Mouse (Mus musculus) NIH3T3 (cell line): ENCODE data around the gene Angpt4.

Experiments used
- DNase-seq: peaks from one replicate; pipeline ENCODE4 v3.0.0-alpha.2; 2012; ENCODE audit warnings: low read depth

The Angpt4 gene

DNA sequence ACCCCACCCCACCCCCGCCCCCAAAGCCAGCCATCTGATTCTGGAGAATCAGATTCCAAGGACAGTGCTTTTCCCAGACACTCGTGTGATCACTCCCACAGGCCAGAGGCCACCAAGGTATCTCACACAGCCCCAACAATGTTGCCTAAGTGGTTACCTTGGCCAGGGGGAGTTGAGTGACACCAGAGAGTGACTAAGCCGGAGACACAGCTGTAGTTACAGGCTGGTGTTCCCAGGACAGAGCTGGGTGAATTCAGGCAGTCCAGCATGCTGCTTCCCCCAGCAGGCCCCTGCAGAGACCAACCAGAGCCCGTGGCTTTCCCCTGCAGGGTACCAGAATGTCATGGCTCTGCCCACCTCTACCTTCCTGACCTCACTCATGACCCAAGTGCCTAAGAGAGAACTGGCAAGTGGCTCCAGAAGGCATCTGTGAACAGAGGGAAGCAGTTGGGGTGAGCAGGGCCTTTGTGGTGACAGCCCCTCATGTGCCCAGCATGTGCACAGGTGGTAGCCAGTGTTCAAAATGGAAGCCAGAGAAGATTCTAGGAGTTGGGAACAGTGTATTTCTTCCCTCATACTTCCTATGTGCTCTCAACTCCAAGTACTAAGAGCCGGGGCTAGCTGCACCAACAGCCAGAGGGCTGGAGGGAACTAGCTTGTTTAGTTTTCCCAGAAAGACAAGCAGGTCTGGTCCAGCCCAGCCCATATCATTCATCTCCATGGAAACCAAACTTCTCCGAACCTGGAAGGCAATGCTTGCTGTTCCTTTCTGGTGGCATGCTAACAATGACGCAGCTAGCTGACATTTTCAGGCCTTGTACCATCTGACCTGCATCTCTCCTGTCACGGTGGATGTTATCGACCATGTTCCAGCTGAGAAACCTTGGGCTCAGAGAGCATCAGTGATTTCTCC, 50.5 kb downstream of the Angpt4 start:
- no peak for DNase-seq

DNA sequence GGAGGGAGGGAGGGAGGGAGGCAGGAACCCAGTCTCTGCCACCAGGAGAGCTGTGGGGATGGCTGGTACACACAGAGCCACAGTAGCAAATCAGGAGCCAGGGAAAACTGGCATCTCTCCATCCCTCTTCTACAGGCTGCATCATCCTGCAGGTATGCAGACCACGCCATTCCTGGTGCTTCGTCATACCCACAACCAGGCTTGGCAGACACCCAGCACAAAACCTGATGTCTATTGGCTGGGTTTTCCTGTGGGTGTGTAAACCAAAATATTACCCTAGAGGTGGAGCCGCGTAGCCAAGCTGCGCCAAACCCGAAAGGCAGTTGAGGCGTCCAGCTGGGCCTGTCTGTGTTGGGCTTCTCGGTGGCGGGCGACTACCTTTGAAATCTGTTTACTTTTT, 51.5 kb downstream of the Angpt4 start:
- peak; percentile 99 for DNase-seq

DNA sequence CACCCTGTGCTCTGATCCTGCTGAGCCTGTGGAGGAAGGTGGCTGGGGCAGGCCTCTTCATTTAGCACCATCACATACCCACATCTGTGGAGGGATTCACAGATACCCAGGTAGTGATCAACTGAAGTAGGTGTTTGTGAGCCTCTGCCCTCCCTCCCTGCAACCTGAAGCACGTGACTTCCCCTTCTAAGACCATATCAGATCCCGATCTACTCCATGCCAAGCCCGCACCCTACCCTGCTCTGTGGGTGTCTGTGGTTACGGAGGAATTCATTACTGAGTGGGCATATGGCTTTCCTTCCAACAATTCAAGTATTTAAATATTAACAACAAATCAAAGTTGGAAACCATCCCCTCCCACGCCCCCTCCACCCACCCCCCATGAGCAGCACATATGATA, 52.3 kb downstream of the Angpt4 start:
- no peak for DNase-seq

DNA sequence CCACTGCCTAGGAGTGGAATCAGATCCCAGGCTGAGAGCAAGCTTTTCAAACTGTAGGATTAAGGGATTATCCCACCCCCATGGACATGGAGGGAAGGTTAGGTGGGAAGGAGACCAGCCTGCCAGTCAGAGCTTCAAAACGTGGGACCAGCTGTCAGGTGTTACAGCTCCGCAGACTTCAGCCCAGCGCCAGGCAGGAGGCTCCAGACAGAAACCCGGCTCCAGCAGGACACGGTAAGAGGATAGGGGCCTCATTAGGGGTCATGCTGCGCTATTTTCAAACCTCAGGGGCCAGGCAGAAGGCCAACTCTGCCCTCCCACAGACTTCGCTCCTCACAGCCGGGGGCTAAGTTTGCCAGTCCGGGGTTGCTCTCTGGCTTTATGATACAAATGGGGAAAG, 53.0 kb downstream of the Angpt4 start:
- no peak for DNase-seq

DNA sequence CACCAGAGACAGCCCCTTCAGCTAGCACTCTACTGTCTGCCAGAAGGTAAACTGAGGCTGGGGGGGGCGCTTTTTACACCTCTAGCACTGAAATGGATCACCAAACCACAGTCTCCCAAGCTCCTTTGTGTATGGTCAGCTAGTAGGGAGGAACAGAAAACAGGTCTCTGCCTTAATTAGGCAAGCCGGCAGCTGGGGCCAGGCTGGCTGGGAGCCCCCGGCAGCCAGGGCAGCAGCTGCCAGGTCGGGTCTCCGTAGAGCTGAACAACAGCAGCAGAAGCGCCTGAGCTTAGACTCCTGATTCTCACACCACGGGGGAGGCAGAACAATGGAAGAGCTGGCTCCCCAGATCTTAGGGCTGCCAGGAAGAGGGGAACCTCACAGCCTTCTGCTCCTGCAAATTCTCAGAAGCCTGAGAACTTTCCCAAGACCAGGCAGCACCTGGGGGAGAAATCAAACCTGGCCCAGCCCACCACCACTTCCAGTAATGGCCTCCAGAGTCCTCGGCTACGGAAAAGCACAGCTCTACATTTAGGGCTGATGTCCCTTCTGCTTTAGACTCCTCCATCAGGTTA, 56.3 kb downstream of the Angpt4 start:
- DNase-seq, result no peak

DNA sequence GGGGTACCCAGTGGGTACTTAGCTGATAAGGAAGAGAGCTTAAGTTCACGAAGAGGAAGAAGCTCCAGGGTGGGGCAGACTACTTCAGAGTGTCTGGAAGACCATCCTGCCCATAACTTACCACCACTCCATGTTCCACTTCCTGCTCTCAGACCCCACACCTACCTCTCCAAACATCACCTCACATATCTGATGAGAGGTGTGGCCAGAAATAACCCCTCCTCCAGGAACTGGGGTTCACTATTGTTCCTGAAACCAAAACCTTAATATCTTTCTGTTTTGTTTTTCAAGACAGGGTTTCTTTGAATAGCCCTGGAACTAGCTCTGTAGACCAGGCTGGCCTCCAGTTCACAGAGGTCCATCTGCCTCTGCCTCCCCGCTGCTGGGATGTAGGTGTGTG, 56.8 kb downstream of the Angpt4 start:
- DNase-seq, result no peak

DNA sequence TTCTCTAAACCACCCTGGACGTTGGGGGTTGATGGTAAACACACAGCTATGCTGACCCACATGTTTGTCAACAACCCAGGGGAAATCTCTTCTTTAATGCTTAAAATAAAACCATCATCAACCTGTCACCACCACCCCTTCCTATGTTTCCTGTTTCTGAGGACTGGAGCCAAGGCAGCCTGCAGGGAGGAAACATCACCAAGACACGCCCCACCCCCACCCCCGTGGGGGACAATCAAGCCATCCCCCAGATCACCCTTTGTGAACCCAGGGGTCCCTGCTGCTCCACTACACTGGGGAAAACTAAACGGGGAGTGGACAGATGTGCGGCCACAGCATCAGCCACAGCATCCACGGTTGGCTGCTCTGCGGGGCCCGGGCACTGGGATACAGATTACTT, 57.4 kb downstream of the Angpt4 start:
- DNase-seq, result no peak

DNA sequence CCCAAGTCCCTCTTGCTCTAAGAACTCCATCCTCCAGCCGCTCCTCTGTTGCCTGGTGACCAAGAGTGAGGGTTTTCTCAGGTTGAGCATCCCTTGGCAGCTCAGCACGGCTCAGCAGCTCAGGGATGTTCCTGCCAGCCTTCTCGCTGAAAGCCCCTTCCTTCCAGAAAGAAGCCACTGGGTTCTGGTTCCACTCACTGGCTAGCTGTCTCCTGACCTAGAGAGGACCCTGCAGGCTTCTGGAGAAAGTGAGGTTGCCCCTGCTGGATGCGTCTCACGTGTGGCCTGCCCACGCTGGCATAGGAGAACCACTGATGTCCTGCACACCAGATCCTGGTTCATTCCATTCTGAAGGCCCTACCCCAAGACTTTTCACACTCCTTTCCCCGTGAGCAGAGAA, 58.0 kb downstream of the Angpt4 start:
- no peak for DNase-seq

DNA sequence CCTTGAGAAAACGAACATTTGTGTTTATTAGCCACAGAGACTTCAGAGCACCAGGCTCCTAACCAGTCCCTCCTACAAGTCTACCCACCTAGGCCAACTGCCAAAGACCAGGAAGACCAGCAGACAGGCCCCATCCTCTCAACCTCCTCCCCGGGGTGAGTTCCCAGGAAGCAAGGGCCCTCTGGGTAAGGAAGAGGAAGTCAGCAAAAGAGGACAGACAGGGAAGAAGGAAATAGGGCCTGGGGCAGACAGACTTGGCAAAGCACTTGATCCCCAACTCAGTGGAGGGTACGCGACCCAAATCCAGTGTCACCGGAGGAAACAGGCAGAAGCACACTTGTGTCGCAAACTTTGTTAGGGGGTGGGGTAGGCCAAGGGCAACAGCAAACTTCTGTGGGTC, 58.4 kb downstream of the Angpt4 start:
- DNase-seq, result no peak

DNA sequence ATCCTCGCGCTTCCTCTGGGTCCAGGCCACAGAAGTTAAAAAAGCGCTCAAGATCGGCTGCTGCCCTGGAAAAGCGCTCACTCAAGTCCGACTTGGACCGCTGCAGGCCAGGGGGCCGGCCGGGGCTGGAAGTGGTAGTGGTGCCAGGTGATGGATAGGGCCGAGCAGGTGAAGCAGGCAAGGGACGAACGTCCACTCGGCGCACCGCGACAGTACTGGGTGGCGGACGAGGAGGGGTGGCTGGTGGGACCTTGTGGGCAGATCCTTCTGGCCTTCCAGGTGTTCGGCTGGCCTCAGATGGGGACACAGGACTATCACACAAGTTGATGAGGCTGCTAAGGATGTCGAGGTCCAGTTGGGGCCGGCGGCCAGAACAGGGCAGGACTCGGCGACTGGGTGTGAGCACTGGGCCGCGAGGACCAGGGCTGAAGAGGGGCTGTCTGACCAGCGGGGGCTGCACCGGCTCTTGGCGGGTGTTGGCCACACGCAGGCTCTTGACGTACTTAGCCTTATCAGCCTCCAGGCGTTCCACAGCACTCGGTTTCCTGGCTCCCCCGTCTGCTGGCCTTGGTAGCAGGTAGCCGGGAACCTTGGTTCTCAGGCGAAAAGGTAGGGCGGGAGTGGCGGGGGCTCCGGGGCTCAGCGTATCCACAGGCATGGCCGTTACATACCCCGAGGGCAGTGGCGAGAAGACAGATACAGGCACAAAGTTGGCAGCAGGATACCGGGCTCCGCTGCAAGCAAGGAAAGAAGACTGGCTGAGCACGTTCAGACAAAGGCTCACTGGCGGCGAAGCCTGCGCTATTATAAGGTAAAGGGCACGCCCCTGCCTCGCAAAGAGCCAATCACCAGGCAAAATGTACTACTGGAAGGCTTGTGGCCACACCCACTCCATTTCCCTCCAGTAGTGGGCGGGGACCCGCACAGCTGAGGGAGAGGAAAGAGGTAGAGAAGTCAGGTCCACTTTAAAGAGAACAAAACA, 59.5 kb downstream of the Angpt4 start:
- DNase-seq, result no peak

DNA sequence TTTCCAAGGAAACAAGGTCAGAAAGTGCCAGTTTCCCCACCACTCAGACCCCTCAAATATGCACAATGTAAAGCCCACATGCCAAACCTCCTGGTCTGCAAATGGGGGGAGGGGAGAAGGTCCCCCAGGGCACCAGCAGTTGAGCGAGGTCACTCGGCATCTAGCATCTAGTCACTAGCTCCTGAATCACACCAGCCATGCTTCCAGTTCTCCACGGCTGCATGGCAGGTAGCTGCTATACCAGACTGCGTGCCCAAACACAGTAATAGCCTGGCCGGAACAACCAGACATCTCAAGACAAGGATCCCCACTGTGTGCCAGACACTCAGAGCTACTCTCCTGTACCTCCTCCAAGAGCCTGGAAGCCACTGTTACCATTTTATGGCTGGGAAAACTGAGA, 60.7 kb downstream of the Angpt4 start:
- no peak for DNase-seq

DNA sequence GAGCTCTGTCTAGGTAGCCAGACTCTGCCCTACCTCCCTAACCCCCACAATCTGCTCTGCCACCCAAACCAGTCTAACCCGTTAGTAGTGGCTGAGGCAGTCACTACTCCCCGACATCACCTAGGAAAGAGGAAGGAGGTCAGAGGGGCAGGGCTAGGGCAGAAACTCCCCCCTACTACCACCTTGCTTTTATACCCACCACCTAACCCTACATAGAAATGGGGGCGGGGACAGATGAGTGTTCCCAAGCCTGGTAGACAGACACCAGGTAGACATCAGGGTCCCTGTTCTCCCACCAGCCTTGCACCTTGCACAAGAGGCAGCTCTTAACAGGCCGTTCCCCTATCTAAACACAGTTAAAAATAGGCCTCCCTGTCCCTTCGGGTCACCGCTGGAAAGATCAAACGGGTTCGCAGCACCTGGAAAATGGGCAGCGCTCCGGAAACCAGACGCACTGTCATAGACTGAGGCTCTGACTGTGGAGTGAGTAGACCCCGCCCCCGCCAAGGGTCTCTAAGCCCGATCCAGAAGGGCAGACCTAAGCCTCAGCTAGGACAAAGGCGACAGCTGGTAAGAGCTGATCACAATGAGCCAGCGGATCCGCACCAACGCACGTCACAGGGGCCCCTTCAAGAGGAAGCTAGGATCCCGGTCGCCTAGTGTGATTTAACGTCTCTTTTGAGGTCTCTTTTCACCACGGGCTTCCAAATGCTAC, 62.0 kb downstream of the Angpt4 start:
- DNase-seq, result no peak

DNA sequence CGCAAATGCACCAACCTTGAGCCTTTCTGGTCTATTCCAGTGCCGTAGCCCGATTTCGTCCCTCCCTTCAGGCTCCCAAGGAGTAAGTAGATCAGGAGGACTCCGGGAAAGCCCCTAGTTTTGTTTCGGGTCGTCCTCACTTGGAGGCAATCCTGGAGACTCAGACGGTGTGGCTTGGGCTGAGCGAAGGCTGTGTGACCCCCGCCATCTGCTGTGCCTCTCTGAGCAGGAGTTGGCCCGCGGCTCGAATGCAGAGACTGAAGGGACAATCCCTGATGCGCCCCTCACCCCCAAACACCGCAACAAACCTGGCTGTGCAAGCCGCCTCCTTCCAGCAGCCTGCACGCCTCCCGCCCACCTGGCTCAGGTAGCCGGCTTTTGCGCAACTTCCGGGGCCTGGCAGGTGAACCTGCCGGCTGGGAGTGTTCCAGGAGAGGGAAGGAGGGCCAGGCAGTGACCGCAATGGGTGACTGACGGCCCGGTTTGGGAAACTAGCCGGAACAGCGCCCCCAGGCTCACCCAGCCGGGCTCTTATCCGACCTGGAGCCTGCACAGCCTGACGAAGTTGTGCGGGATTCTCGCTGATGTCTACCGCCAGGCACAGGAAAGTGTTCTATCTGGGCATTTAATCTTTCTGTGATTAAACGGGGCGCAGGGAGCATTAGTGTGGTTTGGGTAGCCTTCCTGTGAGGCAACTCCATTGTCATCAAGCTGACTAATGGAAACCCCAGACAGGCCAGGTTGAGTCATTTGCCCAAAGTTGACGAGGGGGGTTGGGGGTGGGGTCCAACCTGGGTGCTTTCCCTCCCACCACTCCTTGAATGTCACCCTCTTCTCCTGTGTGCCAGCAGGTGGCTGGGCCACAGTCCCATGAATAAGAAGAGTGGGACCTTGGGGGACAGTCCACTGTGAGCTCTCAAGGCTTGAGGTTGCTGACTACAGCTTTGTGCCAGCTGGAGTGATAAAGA, 62.9 kb downstream of the Angpt4 start:
- DNase-seq, result peak; percentile 55

DNA sequence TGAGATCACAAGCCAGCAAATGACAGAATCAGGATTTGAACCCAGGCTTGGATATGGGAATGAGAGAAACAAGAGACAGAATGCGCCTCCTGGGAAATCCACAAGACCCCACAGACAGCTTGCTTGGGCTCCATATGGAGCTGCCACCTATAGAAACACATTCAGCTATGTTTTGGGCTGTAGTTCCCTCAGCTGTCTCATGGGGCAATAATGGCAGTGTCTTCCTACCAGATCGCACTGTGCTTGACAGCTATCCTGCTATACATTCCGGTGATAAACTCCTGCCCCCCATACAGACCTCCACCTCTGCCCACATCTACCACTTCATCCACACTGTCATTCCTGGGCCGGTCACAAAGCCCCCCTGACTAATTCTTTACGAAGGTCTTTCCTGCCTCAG, 64.3 kb downstream of the Angpt4 start:
- DNase-seq, result no peak

DNA sequence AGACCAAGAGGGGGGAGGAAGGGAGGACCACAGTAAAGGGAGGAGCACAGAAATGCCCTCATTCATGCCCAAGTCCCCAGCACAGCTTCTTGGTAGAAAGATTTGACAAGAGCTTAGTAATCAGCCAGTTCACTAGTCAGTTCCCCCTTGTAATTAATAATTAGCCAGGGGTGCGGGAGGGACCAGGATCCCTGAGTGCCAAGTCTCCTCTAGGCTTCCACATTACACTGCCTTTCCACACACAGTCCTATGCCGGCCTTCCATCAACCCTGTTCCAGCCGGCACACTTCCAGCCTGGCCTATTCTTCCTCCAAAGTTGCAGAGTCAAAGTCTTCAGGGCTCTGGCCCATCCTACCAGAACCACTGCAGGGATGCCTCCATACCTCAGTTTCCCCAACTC, 65.1 kb downstream of the Angpt4 start:
- DNase-seq, result no peak

DNA sequence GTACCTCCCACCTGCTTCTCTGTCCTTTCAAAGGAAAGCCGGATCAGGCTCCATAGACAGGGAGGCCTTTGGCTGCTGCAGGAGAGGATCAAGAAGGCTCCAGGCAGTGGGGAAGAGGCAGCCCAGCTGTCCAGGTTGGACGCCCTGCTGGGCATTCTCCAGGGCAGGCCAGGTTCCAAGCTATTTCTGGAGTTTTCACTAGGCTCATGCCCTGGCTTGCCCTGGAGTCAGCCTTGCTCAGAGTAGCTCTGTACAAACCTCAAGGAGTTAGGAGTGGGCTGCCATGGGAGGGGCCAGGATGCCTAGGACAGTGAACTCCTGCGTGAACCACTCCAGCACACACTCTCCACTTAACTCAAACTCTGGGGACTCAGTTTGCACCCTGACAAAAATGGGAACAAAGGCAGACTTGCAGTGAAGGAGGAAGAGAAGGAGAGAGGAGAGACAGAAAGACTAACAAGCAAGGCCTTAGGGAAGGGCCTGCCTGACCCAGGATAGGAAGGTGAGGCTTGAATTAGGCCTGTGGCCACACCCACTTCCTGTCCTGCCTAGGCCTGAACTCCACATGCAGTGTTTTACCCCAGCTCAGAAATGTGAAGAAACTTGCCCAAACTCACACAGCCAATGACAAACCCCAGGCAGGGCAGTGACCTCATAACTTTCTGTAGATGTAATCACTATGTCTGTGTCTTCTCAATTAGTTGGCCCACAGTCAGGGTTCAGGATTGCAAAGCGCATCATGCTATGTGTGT, 66.9 kb downstream of the Angpt4 start:
- DNase-seq, result peak; percentile 25

DNA sequence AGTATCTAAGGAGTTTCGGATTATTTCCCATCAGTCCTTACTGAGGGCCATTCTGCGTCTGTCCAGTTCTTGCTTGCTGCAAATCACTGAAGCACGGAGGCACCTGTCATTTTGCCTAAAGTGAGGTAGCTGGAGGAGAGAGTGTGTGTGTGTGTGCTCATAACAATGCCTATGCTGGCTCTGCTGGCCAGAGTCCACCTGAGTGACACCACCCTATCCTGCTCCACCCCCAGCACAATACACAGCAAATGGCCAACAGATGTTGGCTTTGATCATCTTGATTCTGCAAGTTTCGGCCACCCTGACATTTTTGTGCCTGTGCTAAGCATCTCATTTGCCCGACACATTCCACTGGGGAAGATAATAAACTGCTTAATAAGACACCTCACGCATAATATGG, 67.5 kb downstream of the Angpt4 start:
- no peak for DNase-seq

DNA sequence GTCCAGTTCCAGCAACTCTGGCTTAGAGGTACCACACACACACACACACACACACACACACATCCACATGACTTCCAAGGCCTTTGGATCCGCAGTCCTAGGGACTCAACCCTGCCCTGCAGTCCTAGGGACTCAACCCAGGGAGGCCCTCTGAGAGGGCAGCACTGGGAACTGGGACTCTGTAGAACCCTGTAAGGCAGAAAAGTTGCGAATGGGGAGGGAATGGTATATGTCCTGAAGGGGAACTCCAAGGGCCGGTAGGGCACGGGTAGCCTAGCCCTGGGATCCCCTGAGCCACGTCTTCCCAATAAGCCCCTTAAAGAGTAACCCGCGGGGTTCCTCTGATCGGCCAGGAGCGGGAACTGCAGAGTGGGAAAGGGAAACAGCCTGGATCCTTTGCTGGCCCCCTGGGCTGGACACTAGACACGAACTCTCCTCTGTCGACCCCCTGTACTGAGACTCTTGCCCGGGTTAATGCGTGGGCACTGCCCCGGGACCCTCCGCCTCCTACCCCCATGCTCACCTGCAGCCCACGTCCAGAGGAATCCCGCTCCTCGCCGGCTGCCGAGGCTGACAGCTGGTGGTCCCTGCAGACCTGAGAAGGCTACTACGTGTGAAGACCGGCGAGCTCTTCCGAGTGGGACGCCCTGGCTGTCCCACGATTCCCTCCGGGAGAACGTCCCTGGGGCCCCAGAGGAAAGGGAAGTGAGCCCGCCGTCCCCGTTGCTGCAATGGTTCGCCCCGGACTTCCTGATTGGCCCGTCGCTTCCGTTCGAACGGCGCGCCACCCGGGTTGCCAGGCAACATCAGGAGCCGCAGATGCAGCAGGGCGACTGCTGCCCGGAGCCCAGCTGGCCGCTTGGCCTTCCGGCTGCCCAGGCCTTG, 68.7 kb downstream of the Angpt4 start, which contains the start of gene Fam110a:
Fam110a (minus strand) TSS at position 750 of the 885 bp plus-strand sequence.
- DNase-seq, result peak; percentile 95

DNA sequence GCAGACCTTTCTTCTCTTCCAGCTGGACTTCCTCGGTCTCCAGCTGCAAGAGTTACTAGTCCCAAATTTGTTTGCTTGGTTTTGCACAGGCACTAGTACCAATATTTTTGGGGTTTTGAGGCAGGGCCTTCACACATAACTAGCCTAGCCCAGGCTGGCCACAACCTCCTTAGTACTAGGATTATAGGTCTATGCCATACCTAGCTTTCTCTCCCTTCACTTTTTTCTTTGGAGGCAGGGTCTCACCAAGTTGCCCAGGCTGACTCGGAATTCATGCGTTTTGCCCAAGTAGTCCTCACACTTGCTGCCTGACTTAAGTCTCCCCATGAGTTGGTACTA, 69.3 kb downstream of the Angpt4 start:
- no peak for DNase-seq
